Mouse (Mus musculus): ENCODE data around the gene Sart1.

GRCm38 (mm10) chr19:5356080-5356479 lies 32.4 kb downstream of the Sart1 start:
- TF ChIP-seq POLR2A (IDR thresholded peaks at IDR 0.05; ENCODE audit: low read depth, low read length) (no peak), CTCF (IDR thresholded peaks at IDR 0.05; ENCODE audit: extremely low read depth, insufficient read length, insufficient replicate concordance, low read depth, low read length) (no peak)

All from small intestine, adult 2 months (tissue).